Mouse (Mus musculus): ENCODE data around the gene Osgep.

DNA sequence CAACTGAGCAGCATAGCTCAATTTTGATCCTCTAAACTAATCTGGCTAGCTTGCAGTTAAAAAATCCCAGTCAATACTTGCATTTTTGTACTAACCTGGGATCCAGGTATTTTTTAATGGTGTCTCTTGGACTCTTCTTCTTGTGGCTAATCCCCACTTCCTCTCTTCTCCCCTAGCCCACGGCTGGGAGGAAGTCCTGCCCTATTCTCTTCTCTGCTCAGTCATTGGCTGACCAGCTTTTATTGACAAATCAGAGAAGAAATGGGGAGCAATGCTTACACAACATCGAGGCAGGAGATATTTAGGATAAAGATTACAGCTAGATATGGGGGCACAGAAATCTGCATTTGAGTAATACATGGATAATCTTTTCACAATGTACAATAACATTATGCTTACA is 14.2 kb upstream of the Osgep start:
- no peak for TF ChIP-seq MAFK (IDR thresholded peaks at IDR 0.05; ENCODE audit: insufficient read depth, low read depth, low read length)
- no peak for TF ChIP-seq ZNF384 (IDR thresholded peaks at IDR 0.05; ENCODE audit: low read depth, low read length)

Measured in ES-E14 (cell line).